Mouse (Mus musculus) embryonic stem cell, embryonic (primary cell): Measurements from ENCODE around the gene Elmo1.
"Not testable (repeated sequence)": the region's sequence is repeated elsewhere in the genome, so short reads cannot be mapped to it uniquely, and the experiment has no call there.

Source experiments
- CTCF ChIA-PET, 4 experiments: fragments of 300-600 bp in 2 of 4; fragments of 350-600 bp in 2 of 4; sonication (Branson Sonifier 250); formaldehyde crosslinking; loops; one replicate each; lab custom pipeline; 2022; ENCODE audit warnings: inconsistent platforms in 2 of 4; lab: Charles Lee
- POLR2A ChIA-PET, 4 experiments: fragments of 300-600 bp in 2 of 4; fragments of 350-600 bp in 2 of 4; sonication (Branson Sonifier 250); formaldehyde crosslinking; loops; one replicate each; lab custom pipeline; 2022; ENCODE audit warnings: antibody characterized with exemption in 4 of 4, inconsistent platforms in 1 of 4; lab: Charles Lee

The Elmo1 gene

GRCm38 (mm10) chr13:20634679-20635078 is 544.3 kb downstream of the Elmo1 start:
- CTCF ChIA-PET = interaction anchor here in 1 of 4 experiments (1.0 kb wide), 1 partner anchor 146 kb away, joined by 3 read pairs; no protein-coding TSS in a partner anchor
- POLR2A ChIA-PET = not testable (repeated sequence)

GRCm38 (mm10) chr13:20635646-20636045 is 545.2 kb downstream of the Elmo1 start:
- CTCF ChIA-PET = interaction anchor here in 1 of 4 experiments (0.6 kb wide), 1 partner anchor 10 kb away, joined by 4 read pairs; no protein-coding TSS in a partner anchor
- POLR2A ChIA-PET = interaction anchor here in 1 of 4 experiments (0.5 kb wide), 1 partner anchor 25 kb away, joined by 3 read pairs; no protein-coding TSS in a partner anchor
